Mouse (Mus musculus) hindbrain, embryonic 16.5 days (tissue): ENCODE measurements around the gene Tnfrsf4. TPM values are rescaled to one million over a fixed set of nuclear protein-coding genes. Genes with fewer than 3 reads are reported as not detected.

Source experiments
- ATAC-seq: fragments of 200-750 bp; cut with Nextera tagmentation; 2 replicates; pipeline ENCODE4 v1.8.0; 2017; ENCODE audit warnings: moderate TSS enrichment, moderate library complexity
- H3K27ac ChIP-seq: fragments of 300-500 bp; sonication (generic); 2 replicates; pipeline ENCODE4 v1.5.1; 2014; ENCODE audit warnings: low read depth, mild to moderate bottlenecking, control low read depth, low read length, moderate library complexity
- H3K27me3 ChIP-seq: fragments of 300-500 bp; sonication (generic); replicated peaks from 2 replicates; pipeline ENCODE4 v1.6.1; 2014; ENCODE audit warnings: low read length; ENCODE audit not compliant: control insufficient read depth, insufficient read depth
- H3K36me3 ChIP-seq: fragments of 300-500 bp; sonication (generic); 2 replicates; pipeline ENCODE4 v1.6.1; 2014; ENCODE audit warnings: mild to moderate bottlenecking, low read length, moderate library complexity, mixed read lengths; ENCODE audit not compliant: control insufficient read depth, insufficient read depth
- H3K4me1 ChIP-seq: fragments of 300-500 bp; sonication (generic); 2 replicates; pipeline ENCODE4 v1.6.1; 2014; ENCODE audit warnings: low read depth, low read length; ENCODE audit not compliant: control insufficient read depth, insufficient read depth
- H3K4me2 ChIP-seq: fragments of 300-500 bp; sonication (generic); 2 replicates; pipeline ENCODE4 v1.6.1; 2014; ENCODE audit warnings: mild to moderate bottlenecking, low read length, control low read depth, moderate library complexity
- H3K4me3 ChIP-seq: fragments of 300-500 bp; sonication (generic); 2 replicates; pipeline ENCODE4 v1.5.1; 2014; ENCODE audit warnings: mild to moderate bottlenecking, low read length, control low read depth, moderate library complexity
- H3K9ac ChIP-seq: fragments of 300-500 bp; sonication (generic); 2 replicates; pipeline ENCODE4 v1.6.1; 2014; ENCODE audit warnings: low read depth, mild to moderate bottlenecking, control low read depth, low read length, moderate library complexity
- H3K9me3 ChIP-seq: fragments of 300-500 bp; sonication (generic); 2 replicates; pipeline ENCODE4 v1.6.1; 2014; ENCODE audit warnings: mild to moderate bottlenecking, low read length, moderate library complexity; ENCODE audit not compliant: control insufficient read depth
- WGBS: fragments of 180-500 bp; shearing (Covaris S2); extraction: QIAGEN DNeasy Blood & Tissue Kit; methylation state at CpG from one replicate; pipeline ENCODE4 v1.1.7; 2014; 5-methylcytosine and 5-hydroxymethylcytosine counted together
- polyA plus RNA-seq: library from polyadenylated mRNA; unstranded; fragments of >200 nt; fragmentation: Nextera tagmentation; extraction: Ambion mirVana; gene quantifications from 2 replicates; pipeline ENCODE4 v1.2.1, GENCODE M21; 2015

The Tnfrsf4 gene
- polyA plus RNA-seq, 1 experiment from 2014 or later, result not detected

- Histone ChIP-seq H3K9ac (no peak overlapping the region), H3K4me1 (peaks cover 28% of the 10 kb centered on the region)
- 54% methylated on average over 6 of the region's 6 CpGs for WGBS
These were observed 20.0 kb downstream of the Tnfrsf4 start for GRCm38 (mm10) chr4:156033476-156034119.

DNA sequence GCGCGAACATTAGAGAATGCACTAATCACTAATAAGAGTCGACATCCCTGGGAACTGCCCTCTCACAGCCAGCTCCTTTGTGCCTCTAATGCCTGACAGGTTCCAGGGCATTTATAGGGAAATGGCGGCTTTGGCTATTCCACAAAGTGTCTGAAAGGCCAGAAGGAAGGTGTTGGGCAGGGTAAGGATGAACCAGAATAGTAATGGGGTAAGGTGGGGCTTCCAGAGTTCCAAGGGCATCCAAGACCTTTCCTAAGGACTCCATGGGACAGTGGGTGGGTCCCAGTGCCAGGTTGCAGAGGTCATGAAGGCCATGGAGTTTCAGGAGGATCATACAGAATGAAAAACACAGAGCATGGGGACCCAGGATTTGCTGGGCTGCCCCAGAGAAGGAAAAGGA, 20.7 kb downstream of the Tnfrsf4 start:
- WGBS, result 45% methylated on average over 4 of the region's 4 CpGs
- H3K9me3 ChIP-seq, result no peaks in the 10 kb centered on the region
- no peak overlapping the region for H3K27ac ChIP-seq
- H3K4me1 ChIP-seq, result peaks cover 28% of the 10 kb centered on the region
- ATAC-seq, result no peak
- H3K4me3 ChIP-seq, result no peak overlapping the region
- peaks cover 13% of the 10 kb centered on the region for H3K27me3 ChIP-seq
- H3K9ac ChIP-seq, result no peak overlapping the region
- no peak overlapping the region for H3K4me2 ChIP-seq
- H3K36me3 ChIP-seq, result peaks cover 3% of the 10 kb centered on the region; the same call in 1 of the 2 replicates

More at GRCm38 (mm10) chr4:156033476-156034119, 20.0 kb downstream of the Tnfrsf4 start:
- ATAC-seq, result no peak
- no peak overlapping the region for H3K27ac ChIP-seq
- H3K9me3 ChIP-seq, result no peaks in the 10 kb centered on the region
- H3K36me3 ChIP-seq, result peaks cover 3% of the 10 kb centered on the region; the same call in 1 of the 2 replicates
- peaks cover 13% of the 10 kb centered on the region for H3K27me3 ChIP-seq
- no peak overlapping the region for H3K4me2 ChIP-seq
- H3K4me3 ChIP-seq, result no peak overlapping the region

- peak overlapping the region; percentile 21 for H3K4me3 ChIP-seq
- ATAC-seq, result no peak
- WGBS, result 7% methylated on average over 24 of the region's 25 CpGs
These were observed 21.3 kb downstream of the Tnfrsf4 start for GRCm38 (mm10) chr4:156034901-156035300.

GRCm38 (mm10) chr4:156044754-156045153, 31.1 kb downstream of the Tnfrsf4 start:
- Histone ChIP-seq H3K4me2 (no peak overlapping the region), H3K9ac (no peak overlapping the region), H3K36me3 (no peaks in the 10 kb centered on the region), H3K4me1 (no peaks in the 10 kb centered on the region), H3K27ac (no peak overlapping the region), H3K27me3 (no peaks in the 10 kb centered on the region), H3K4me3 (no peak overlapping the region), H3K9me3 (no peaks in the 10 kb centered on the region)
- 84% methylated on average over 5 of the region's 5 CpGs for WGBS
- no peak for ATAC-seq

More at GRCm38 (mm10) chr4:156034901-156035300, 21.3 kb downstream of the Tnfrsf4 start:
- Histone ChIP-seq H3K9me3 (no peaks in the 10 kb centered on the region), H3K4me2 (peak overlapping the region; percentile 41), H3K9ac (peak overlapping the region; percentile 7; the same call in 1 of the 2 replicates), H3K36me3 (no peaks in the 10 kb centered on the region), H3K27ac (no peak overlapping the region), H3K4me1 (peaks cover 28% of the 10 kb centered on the region), H3K27me3 (peaks cover 13% of the 10 kb centered on the region)

GRCm38 (mm10) chr4:156049779-156050178, 36.1 kb downstream of the Tnfrsf4 start:
- H3K4me3 ChIP-seq, result no peak overlapping the region
- no peaks in the 10 kb centered on the region for H3K9me3 ChIP-seq
- no peaks in the 10 kb centered on the region for H3K4me1 ChIP-seq
- H3K9ac ChIP-seq, result no peak overlapping the region
- no peaks in the 10 kb centered on the region for H3K27me3 ChIP-seq
- no peak overlapping the region for H3K4me2 ChIP-seq
- 76% methylated on average over 3 of the region's 3 CpGs for WGBS
- no peak overlapping the region for H3K27ac ChIP-seq
- no peak for ATAC-seq
- no peaks in the 10 kb centered on the region for H3K36me3 ChIP-seq

GRCm38 (mm10) chr4:156050391-156050980, 36.8 kb downstream of the Tnfrsf4 start:
- H3K9ac ChIP-seq, result no peak overlapping the region

GRCm38 (mm10) chr4:156053113-156053512, 39.5 kb downstream of the Tnfrsf4 start:
- no peak for ATAC-seq
- no peaks in the 10 kb centered on the region for H3K27me3 ChIP-seq
- H3K9me3 ChIP-seq, result no peaks in the 10 kb centered on the region
- H3K27ac ChIP-seq, result no peak overlapping the region
- H3K4me2 ChIP-seq, result no peak overlapping the region
- no peaks in the 10 kb centered on the region for H3K36me3 ChIP-seq
- WGBS, result 85% methylated on average over 4 of the region's 4 CpGs
- H3K4me3 ChIP-seq, result no peak overlapping the region
- no peaks in the 10 kb centered on the region for H3K4me1 ChIP-seq
- no peak overlapping the region for H3K9ac ChIP-seq

More at GRCm38 (mm10) chr4:156050391-156050980, 36.8 kb downstream of the Tnfrsf4 start:
- 76% methylated on average over 6 of the region's 6 CpGs for WGBS
- Histone ChIP-seq H3K9me3 (no peaks in the 10 kb centered on the region), H3K27ac (no peak overlapping the region), H3K4me2 (no peak overlapping the region), H3K4me3 (no peak overlapping the region), H3K27me3 (no peaks in the 10 kb centered on the region), H3K4me1 (no peaks in the 10 kb centered on the region), H3K36me3 (no peaks in the 10 kb centered on the region)
- no peak for ATAC-seq

DNA sequence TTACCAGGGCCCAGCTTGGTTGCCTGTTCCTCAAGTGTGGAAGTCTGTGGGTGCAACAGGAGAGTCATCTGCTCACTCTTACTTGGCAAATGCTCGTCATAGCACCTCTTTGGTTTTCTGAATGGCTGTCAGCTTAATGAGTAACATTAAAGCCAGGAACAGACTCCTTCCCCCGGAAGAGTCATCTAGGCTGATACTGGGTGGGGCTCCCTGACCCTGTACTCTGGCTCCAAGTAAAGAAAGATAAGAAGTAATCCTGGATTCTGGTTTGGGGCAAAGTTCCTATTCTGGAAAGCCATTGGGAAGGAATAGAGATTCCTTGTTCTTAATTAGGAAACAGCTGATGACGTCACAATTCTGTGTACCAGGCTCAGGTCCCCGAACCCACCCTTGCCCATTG, 40.5 kb downstream of the Tnfrsf4 start:
- Histone ChIP-seq H3K36me3 (no peaks in the 10 kb centered on the region), H3K9me3 (no peaks in the 10 kb centered on the region), H3K4me1 (no peaks in the 10 kb centered on the region), H3K4me3 (no peak overlapping the region), H3K4me2 (no peak overlapping the region), H3K9ac (no peak overlapping the region), H3K27ac (no peak overlapping the region), H3K27me3 (no peaks in the 10 kb centered on the region)
- 78% methylated on average over 4 of the region's 4 CpGs for WGBS
- no peak for ATAC-seq

GRCm38 (mm10) chr4:156054606-156055005, 41.0 kb downstream of the Tnfrsf4 start:
- WGBS, result 94% methylated on average over 6 of the region's 6 CpGs
- H3K4me2 ChIP-seq, result no peak overlapping the region
- H3K36me3 ChIP-seq, result no peaks in the 10 kb centered on the region
- no peaks in the 10 kb centered on the region for H3K4me1 ChIP-seq
- H3K9me3 ChIP-seq, result no peaks in the 10 kb centered on the region
- ATAC-seq, result no peak
- no peak overlapping the region for H3K27ac ChIP-seq
- H3K4me3 ChIP-seq, result no peak overlapping the region
- no peak overlapping the region for H3K9ac ChIP-seq
- H3K27me3 ChIP-seq, result no peaks in the 10 kb centered on the region
